Mouse (Mus musculus): ENCODE measurements around the gene Ubn2.
"Not testable (repeated sequence)": the region's sequence is repeated elsewhere in the genome, so short reads cannot be mapped to it uniquely, and the experiment has no call there.

Gene Ubn2

DNA sequence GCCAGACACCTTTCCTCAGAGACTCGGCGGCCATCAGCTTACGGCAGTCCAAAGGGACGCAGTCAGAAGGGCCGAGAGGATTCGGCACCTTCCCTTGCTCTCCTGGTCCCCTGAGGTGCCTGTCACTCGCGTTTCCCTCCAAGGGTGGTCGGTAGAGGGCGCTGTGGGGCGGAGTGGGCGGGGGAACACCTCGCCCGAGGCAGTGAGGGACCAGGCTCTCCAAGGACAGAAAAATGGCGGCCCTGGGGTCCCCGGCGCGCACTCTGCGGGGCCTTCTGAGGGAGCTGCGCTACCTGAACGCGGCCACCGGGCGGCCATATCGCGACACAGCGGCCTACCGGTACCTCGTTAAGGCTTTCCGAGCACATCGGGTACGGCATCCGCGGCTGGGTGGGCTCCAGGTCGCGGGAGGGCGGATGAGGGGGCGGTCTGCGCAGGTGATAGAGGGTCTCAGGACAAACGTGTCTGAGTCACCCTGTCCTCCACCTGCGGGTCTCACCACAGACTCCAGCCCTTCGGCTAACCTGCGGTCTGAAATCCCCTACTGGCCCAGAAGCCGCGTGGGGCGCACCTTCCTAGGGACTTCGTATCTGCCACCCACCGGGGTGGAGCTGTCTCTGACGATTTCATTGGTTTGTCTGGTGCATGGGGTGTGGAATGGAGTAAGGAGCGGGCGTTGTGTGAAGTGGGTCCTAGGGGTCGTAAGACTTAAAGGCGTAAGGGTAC is 101.1 kb downstream of the Ubn2 start:
- peak; percentile 97 for DNase-seq (ENCODE audit: low spot score)

DNA sequence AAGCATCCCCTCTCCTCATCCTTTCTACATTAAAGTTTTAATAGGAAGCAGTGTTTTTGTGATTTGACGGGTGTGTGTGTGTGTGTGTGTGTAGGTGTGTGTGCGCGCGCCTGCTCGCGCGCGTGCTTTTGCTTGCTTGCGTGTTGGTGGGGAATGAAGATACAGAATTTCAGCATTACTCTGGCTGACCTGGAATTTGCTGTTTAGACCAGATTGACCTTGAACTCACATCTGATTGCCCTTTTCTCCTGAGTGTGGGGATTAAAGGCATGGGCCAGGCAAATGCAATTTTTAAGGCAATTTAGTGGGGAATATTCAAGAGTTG is 101.6 kb downstream of the Ubn2 start:
- DNase-seq (ENCODE audit: low spot score): no peak

DNA sequence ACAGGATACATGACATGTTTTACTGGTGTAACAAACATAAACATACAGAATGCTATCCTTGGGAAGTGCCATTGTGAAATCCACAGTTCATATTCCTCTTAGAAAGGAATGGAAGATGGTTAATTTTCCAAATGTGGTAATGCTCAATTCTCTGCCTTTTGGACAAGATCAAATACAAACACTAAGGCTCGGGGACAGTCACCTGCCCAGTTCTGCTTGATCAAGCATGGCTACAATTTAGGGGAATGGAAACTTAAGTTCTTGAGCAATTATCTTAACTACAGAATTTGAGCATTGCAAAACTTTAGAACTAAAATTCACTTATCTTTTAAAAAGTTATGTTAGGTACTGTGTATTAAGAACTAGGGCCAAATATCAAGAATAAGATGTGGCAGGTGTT is 102.0 kb downstream of the Ubn2 start:
- DNase-seq (ENCODE audit: low spot score): no peak

DNA sequence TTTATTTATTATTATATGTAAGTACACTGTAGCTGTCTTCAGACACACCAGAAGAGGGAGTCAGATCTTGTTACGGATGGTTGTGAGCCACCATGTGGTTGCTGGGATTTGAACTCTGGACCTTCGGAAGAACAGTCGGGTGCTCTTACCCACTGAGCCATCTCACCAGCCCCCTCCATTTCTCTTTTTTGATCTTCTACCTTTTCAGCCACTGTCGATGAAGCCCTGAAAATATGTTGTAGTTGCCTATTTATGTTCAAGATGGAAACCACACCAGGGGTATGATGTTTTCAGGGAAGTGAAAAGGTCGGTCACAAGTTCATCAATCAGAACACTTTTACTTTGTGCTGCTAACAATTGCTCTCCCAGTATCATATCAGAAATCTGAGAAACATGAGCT is 110.4 kb downstream of the Ubn2 start:
- not testable (repeated sequence) for DNase-seq (ENCODE audit: low spot score)

DNA sequence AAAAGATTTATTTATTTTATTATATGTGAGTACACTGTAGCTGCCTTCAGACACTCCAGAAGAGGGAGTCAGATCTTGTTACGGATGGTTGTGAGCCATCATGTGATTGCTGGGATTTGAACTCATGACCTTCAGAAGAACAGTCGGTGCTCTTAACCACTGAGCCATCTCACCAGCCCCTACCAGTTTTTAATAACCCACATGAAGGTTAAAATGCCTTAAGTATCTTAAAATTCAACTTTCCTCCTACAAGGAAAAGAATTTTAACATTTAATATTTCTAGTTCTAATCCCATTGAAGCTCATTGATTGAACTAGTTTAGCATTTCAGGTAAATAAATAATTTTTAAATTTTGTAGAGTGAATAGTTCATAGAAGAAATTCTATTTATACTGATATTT is 113.3 kb downstream of the Ubn2 start:
- not testable (repeated sequence) for DNase-seq (ENCODE audit: low spot score)

DNA sequence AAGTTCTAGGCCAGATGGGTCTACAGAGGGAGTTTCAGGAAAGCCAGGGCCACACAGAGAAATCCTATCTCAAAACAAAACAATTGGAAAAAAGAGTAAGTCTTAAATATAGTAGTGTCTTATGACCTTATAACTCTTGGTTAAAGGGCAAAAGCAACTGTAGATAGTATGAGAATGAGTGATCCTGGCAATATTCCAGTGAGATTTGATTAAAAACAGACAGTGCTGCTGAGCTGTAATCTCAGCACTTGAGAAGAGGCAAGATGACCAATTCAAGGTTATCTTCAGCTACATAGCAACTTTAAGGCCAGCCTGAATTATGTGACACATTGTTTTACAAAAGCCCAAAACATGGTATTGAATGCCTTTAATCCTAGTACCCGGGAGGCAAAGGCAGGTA is 114.0 kb downstream of the Ubn2 start:
- no peak for DNase-seq (ENCODE audit: low spot score)

DNA sequence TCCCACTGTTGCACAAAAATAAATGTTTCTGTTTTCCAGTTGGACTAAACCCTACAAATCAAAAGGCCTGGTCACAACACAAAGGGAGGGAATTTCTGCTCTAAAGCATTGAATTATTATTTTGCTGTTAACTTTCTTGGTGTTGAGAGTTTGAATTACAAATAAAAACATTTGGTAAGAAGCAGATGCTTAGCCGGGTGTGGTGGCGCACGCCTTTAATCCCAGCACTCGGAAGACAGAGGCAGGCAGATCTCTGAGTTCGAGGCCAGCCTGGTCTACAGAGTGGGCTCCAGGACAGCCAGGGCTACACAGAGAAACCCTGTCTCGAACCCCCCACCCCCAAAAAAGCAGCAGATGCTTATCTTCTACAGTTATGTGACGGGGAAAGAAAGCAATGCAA is 114.8 kb downstream of the Ubn2 start:
- DNase-seq (ENCODE audit: low spot score): not testable (repeated sequence)

DNA sequence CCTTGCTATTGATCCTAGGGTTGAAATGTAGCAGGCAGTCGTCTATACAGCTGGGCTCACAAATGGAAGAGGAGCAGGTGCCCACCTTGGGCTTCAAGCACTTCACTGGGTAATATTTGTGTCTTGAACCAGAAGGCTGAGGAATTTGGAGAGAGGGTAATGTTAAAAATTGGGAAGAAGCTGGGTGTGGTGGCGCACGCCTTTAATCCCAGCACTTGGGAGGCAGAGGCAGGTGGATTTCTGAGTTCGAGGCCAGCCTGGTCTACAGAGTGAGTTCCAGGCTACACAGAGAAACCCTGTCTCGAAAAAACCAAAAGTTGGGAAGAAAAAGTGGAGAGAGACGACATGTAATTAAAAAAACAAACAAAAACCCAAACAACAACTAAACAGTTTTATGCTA is 116.1 kb downstream of the Ubn2 start:
- not testable (repeated sequence) for DNase-seq (ENCODE audit: low spot score)

DNA sequence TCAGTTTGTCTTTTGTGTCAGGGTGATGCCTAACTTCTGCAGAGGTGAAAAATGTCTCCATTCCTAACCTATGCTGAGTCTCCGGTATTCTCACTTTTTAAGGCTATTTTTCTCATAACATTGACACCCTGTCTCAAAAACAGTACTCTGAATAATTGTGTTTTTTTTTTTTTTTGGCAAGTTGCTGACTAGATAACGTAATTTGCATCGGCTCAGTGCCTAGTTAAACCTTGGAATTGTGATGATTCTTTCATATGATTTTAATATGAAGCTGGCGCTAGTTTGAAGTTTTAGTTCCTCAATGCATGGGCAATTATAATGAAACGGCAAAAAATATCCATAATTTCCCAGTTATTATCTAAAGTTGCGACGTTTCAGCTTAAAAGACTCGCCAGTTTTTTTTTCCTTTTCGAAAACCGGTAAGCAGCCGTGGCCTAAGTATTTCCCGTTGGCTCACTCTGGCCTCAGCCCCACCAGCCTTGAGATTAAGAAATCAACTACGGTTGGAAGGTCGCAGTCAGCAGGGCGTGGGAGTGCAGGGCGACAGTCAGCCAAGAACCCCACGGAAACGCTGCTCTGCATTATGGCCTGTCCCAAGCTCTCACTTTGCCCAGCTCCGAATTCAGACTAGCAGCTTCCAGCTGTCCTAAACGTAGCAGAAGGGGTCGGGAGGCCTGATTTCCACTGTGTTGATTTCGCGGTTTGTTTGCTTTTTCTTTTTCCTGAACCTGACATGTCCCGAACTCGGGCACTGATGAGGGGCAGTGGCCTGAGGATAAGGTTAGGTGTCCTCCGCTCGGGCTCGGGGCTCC is 116.7 kb downstream of the Ubn2 start:
- DNase-seq (ENCODE audit: low spot score): no peak

DNA sequence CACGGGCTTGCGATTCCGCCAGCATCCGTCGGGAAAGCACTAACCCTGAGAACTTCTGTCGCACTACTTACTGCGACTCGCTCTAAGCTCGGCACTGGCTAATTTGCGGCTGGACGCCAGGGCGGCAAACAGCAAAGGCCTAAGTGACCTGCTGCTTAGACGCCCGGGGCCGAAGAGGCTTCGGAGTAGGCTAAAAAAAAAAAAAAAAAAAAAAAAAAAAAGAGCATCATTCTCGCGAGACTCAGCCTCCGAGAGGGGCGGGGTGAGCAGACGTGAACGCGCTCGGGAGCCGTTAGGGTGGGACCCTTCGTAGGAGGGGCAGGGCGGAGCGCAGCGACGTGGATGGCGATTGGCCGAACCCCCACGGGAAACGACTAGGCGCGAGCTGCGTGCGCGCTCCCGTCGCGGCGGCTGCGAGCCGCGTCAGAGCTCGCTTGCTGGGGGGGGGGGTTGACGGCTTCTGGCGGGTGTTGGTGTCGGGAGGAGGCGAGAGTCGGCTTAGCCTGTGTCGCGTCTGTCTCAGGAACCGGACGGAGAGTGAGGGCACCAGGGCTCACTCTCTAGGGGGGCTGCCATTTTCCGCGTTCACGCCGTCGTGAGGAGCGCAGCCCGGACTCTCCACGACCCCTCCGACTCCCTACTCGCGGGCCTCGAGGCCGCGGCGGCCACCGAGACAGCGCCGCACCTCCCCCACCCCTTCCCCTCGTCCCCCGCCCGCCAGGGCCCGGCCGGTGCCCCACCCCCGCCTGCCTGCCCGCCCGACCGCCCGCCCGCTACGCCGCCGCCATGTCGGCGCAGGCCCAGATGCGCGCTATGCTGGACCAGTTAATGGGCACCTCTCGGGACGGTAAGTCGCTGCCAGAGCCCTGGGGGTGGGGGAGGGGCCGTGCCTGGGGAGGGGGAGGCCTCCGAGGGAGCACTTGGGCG is 117.6 kb downstream of the Ubn2 start, which contains the start of gene Luc7l2:
TSS of gene Luc7l2 (plus strand) at position 273 of the 927 bp plus-strand sequence.
- peak; percentile 97 for DNase-seq (ENCODE audit: low spot score)

DNA sequence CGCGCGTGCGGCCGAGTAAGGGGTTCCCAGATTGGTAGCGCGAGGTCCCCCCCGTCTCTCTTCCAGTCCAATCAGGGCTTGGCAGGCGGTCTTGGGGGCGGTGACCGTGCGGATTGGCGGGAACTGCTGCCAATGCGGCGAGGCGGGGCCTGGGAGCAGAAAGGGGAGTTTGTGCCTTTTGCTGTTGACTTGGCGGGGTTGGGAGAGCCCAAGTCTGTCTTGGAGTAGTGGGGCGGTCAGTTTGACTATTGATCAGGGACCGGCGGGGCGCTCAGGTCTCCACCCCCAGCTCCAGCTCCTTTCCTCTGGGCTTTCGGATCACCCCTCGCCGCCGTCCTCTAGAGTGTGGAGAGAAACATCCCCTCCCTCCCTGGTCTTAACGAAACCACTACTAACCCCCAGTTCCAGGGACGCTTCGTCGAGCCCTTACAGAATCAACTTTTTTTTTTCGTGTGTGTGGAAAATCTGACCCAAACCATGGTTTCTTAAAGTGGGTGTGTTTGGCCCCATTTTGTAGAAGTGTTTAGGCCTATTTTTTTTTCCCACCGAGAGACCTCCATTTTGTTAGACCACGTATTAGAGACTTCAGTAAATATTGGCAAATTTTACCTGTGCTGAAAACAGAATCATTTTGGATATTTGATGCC is 118.4 kb downstream of the Ubn2 start:
- peak; percentile 99 for DNase-seq (ENCODE audit: low spot score)

DNA sequence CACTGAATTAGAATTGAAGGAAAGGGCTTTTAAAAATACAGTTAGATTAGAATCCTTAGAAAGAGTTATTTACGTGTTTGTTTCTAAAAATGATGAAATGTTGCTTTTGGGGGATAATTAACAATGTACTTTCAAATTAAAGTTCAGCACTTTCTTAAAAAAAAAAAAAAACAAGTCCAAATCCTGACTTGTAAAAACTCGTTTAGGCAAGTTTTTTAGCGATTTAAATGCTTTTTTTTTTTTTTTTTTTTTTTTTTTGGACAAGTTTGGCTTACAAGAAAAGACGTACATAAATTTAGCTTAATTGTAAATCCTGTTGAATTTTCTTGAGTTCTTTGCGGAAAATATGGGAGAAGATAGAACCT is 118.9 kb downstream of the Ubn2 start:
- DNase-seq (ENCODE audit: low spot score): no peak
